Comparison of ENCODE assay signal across 8 mouse cellular contexts in genomic region chr13:45576185-45576584, GRCm38 (mm10).
DNase-seq lines count a peak whose midpoint lies in the region; TF ChIP-seq lines count a peak whose summit lies in the region.

No protein-coding gene starts in this region.

- peak; percentile 51 for DNase-seq in ovary, postnatal 10 days (ENCODE audit: low spot score)
- DNase-seq in ovary, adult 18-20 months (ENCODE audit: low spot score): no peak
- peak; percentile 85 to 89 for DNase-seq in heart, adult 2 months
- DNase-seq in kidney, adult 18-20 months: peak; percentile 83
- DNase-seq in mesoderm, embryonic 11.5 days (ENCODE audit: low read depth, low spot score): peak; percentile 46
- no peak for DNase-seq in B cell, adult 2 months
- DNase-seq in cerebellum, adult 8-10 months: no peak
- DNase-seq in spleen, postnatal 4 days (ENCODE audit: low spot score in 2 of 2): no peak

- H3K4me3 ChIP-seq in heart, adult 2 months: peak overlapping the region; percentile 32

- intact Hi-C loops in heart, adult 2 months (cut with DNase I): loop anchor here (2.0 kb wide), 1 partner anchor 105 kb away; no protein-coding TSS in a partner anchor

- 16% methylated on average over 4 of the region's 4 CpGs for WGBS in heart, adult 2 months

- H3K27me3 ChIP-seq in heart, adult 2 months (ENCODE audit: control insufficient read depth, insufficient read depth, low read length): no peaks in the 10 kb centered on the region

- no peaks in the 10 kb centered on the region for H3K36me3 ChIP-seq in heart, adult 2 months (ENCODE audit: control insufficient read depth, insufficient read depth, low read length)

- TF ChIP-seq CTCF in heart, adult 2 months (IDR thresholded peaks at IDR 0.05): no peak

- no peaks in the 10 kb centered on the region for H3K79me2 ChIP-seq in heart, adult 2 months (replicated peaks; ENCODE audit: control insufficient read depth, insufficient read depth, low read length)

- peak; percentile 94 for TF ChIP-seq EP300 in heart, adult 2 months (IDR thresholded peaks at IDR 0.05; ENCODE audit: insufficient read depth, low read depth, low read length)

- H3K4me1 ChIP-seq in heart, adult 2 months (ENCODE audit: control insufficient read depth, insufficient read depth, low read length): peaks cover 16% of the 10 kb centered on the region

- H3K9ac ChIP-seq in heart, adult 2 months (ENCODE audit: low read depth, low read length): peak overlapping the region; percentile 14; the same call in 1 of the 2 replicates

- TF ChIP-seq POLR2A in heart, adult 2 months (IDR thresholded peaks at IDR 0.05; ENCODE audit: insufficient read depth, low read depth, low read length): 0 out of 2 replicates have a peak, but pooled peaks have one; percentile 34

- H3K27ac ChIP-seq in heart, adult 2 months: peak overlapping the region; percentile 86

Comparison
In these comparisons a context has a peak if more than half of its experiments do, and no peak if none do; other contexts are left out.
1. DNase-seq: peak in ovary, postnatal 10 days (single experiment), heart, adult 2 months (2 of 2), kidney, adult 18-20 months (single experiment) and mesoderm, embryonic 11.5 days (single experiment); none in ovary, adult 18-20 months (single experiment), B cell, adult 2 months (0 of 2), cerebellum, adult 8-10 months (single experiment) and spleen, postnatal 4 days (0 of 2).